Mouse (Mus musculus) v-Abl transformed pro-B cells (cell line): Measurements from ENCODE around the gene Elavl2.

Experiments
- in situ Hi-C, 2 experiments: fragments of 400-800 bp; cut with MboI; formaldehyde crosslinking; loops; one replicate each; pipeline ENCODE4 v1.15.1; 2025; ENCODE audit not compliant: unreplicated experiment in 2 of 2

The Elavl2 gene

DNA sequence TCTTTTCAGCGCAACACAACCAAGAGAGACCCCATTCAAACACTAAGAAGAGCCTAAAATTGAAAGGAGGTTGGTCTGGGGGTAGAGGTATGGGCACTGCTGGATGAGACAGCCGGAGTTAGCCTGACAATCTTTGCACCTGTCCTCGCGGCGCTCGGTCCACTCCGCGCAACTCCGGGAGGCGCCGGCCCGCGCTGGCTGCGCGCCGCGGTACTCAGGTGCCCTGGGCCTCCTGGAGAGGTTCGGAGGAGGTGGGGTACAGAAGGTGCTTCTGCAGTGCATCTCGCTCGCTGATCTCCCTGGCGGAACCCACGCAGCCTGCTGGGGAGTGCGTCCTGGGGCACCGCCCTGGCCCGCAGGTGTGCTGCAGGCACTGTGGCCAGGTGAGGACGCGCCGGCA is at the start of gene Elavl2:
Gene Elavl2, minus strand, starts transcription at position 363 of the 400 bp plus-strand sequence.
- in situ Hi-C loops, result no loop called here

- in situ Hi-C loops, result no loop called here
These were observed 47.3 kb upstream of the Elavl2 start for GRCm38 (mm10) chr4:91447887-91448286.

GRCm38 (mm10) chr4:91415582-91415981 is 15.0 kb upstream of the Elavl2 start:
- in situ Hi-C loops, result no loop called here

- in situ Hi-C loops, result no loop called here
These were observed 4.5 kb upstream of the Elavl2 start for GRCm38 (mm10) chr4:91405047-91405446.

- in situ Hi-C loops, result no loop called here
These were observed 932 bp downstream of the Elavl2 start for GRCm38 (mm10) chr4:91399510-91400196.

DNA sequence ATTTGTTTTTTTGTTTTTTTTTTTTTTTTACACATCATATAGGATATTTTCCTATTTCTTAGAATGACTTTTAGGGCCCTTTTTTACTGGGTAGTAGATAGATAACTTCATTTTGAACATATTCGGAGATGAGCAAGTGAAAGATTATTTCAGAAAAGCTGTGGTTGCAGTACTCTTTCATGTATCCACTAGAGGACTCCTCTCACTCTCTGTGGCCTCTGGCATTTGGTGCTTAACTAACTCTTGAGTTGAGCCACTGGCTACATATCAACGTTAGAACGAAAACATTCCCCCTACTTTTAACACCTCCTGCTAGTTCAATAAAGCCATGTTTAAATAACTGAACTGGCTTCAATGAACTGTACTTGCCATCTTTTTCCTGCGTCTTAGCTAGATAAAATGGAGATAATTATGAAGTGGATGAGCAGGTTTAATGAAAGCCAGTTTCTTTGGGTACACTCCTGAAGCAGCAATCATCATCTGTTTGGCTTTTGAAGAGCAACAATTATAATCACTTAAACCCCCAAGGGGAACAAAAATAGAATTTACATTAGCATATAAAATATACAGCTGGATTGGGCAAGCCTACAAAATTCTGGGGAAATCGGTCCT is 8.5 kb downstream of the Elavl2 start:
- in situ Hi-C loops, result no loop called here

- in situ Hi-C loops, result no loop called here
These were observed 12.9 kb downstream of the Elavl2 start for GRCm38 (mm10) chr4:91387701-91388100.

DNA sequence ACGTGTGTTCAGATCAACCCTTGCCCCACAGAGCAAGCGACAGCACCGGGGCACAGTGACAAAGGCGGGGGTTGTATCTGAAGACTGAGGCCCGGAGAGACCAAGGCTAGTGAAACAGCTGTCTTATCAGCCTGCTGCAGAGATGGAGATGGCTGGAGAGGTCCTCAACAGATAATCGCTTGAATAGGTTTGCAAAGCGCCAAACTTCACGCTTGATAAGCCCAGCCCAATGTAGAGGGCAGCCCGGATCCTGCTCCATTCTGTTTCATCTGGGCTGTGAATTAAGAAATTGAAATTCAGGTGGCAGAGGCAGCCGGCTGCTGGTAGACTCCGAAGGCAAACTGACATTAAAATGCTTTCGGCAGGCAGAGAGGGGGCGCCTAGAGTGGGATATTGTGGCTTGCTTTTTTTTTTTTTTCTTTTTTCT is 19.4 kb downstream of the Elavl2 start:
- in situ Hi-C loops, result no loop called here

DNA sequence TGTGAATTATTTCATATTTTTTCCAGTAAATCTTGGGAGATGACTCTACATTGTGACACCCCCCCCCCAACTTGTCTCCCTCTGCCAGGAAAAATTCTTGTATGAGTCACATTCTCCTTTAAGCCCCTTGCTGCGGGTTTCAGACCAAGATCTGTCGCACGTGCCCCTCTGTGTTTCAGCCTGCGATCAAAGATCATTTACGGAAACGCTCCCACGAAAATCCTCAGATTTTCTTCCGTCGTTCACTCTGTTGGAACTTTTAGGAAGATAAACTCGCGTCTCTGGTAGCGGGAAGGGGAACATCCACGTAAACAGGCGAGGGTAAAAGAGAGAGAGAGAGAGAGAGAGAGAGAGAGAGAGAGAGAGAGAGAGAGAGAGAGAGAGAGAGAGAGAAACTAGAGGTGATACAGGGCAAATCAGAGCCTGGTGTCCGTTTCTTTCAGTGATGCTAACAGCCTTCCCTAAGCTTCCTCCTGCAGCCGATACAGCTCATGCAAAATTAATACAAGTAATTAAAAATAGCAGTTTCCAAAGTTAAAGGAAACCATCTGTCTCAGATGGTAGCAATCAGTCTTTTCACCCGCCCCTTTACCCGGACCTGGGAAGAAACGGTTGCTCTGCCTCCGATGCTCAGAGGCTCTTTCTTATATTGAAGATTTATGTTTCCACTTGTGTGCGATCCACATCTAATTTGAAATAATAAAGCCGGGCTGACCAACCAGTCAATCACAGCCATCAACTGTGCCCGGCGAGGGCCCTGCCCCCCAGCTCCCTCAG is 20.1 kb downstream of the Elavl2 start:
- in situ Hi-C loops, result no loop called here

- in situ Hi-C loops, result no loop called here
These were observed 21.0 kb downstream of the Elavl2 start for GRCm38 (mm10) chr4:91379559-91379958.

DNA sequence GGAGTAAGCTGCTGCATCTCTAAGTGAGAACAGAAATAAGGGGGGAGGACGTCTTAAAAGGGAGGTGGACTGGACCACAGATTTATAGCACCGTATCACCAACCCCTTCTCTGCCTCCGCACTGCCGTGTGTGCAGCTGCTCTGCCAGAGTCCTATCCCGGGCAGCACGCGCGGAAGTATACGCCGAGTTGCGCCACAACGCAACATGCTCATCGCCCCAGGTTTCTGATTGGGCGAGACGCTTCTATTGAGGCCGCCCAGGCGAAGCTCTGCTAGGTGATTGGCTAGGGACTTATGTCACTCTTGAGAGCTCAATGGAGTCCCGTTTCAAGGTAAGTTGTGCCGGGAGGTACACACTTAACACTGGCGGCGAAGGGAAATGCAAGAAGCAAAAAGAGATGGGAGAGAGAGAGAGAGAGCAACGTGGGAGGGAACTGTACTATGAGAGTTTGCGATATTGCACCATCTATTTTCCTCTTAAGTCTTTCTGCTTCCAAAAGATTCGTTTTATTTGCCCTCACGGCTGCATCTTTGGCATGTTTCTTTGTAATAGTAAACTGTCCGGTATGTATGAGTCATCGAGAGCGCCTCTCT is 24.2 kb downstream of the Elavl2 start:
- in situ Hi-C loops, result no loop called here

GRCm38 (mm10) chr4:91375372-91375687 is 25.3 kb downstream of the Elavl2 start:
- in situ Hi-C loops, result no loop called here

GRCm38 (mm10) chr4:91374571-91375371 is 25.8 kb downstream of the Elavl2 start:
- in situ Hi-C loops, result no loop called here

- in situ Hi-C loops, result no loop called here
These were observed 27.7 kb downstream of the Elavl2 start for GRCm38 (mm10) chr4:91372844-91373243.

GRCm38 (mm10) chr4:91371819-91372215 is 28.8 kb downstream of the Elavl2 start:
- in situ Hi-C loops, result no loop called here

- in situ Hi-C loops, result no loop called here
These were observed 29.3 kb downstream of the Elavl2 start for GRCm38 (mm10) chr4:91371131-91371818.

DNA sequence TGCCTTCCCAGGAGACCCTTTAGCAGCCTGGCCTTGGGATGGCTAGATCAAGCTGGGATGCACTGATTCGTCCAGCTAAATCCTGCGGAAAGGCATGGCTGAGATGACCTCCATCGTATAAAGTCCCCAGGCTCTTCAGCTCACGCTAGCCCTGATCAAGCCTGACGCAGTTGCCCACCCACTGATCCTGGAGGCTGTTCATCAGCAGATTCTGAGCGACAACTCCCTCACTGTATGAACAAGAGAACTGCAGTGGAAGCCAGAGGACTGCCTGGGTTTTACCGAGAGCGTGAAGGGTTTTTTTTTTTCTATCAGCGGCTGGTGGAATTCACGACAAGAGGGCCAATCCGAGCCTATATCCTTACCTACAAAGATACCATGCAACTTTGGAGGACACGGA is 35.3 kb downstream of the Elavl2 start:
- in situ Hi-C loops, result no loop called here

DNA sequence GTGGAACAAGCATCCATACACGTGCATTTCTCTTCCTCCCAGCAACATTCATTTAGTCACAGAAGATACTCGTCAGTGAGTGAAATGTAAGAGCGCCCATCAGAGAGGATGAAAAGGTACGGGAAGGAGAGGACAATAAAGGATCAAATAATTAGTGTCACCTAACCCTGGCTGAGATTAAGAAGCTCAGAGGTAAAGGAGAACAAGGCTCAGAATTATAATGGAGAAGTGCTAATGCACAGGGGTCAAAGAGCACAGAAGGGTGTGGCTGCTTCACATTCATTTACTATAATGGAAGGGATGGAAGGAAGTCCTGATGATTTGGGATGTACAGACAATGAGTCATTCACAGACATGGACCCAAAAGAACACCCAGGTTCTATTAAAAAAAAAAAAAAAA is 36.6 kb downstream of the Elavl2 start:
- in situ Hi-C loops, result no loop called here

DNA sequence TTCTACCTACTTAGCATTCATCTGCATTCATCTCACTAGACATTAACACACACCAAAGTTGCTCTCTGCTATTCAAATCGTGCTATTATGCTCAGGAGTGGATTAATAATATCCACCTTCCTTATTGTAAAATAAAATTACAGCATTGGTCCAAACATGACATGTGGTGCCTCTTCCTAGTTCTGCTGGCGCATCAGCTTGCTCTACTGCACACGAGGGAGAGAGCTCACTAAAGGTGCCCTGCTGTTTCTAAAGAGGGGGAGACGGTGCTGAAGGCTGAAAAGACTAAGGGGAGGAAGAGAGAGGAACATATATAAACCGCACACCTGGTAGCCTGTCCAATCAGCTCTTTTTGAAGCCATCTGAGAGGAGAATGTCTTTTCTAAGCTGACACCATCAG is 38.1 kb downstream of the Elavl2 start:
- in situ Hi-C loops, result no loop called here

DNA sequence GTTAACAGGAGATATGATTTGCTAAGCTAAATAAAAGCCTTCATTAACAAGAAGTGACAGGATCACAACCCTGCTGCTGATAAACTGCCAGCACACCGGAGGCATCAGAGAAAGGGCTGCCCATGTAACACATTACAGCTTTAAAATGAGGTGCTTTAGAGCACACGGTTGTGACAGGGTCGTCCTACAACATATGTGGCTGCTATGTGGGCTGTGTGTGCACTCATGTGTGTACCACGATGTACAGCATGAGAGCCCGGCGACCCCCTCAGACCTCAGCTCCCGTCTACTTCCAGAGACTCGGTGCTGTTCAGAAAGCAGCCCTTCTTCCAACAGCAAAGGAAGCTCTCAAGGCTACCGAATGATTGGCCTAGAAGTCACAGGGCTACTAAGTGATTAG is 47.4 kb downstream of the Elavl2 start:
- in situ Hi-C loops, result no loop called here
